Mouse (Mus musculus) CH12.LX (cell line): ENCODE results near the gene Pcca.

ENCODE experiments used
- BHLHE40 ChIP-seq: IDR thresholded peaks from 2 replicates; pipeline ENCODE4 v1.6.1; 2011; ENCODE audit warnings: mild to moderate bottlenecking, low read depth, low read length, improper control_type of control experiment
- CTCF ChIP-seq, 2 experiments: IDR thresholded peaks in 1 of 2; conservative IDR thresholded peaks in 1 of 2; 2 replicates each; pipeline ENCODE4 v1.5.1; 2011 to 2012; ENCODE audit warnings: low read depth in 2 of 2, low read length in 2 of 2, improper control_type of control experiment in 1 of 2, inconsistent platforms in 1 of 2, mild to moderate bottlenecking in 1 of 2, moderate library complexity in 1 of 2
- IRF4 ChIP-seq: IDR thresholded peaks from 2 replicates; pipeline ENCODE4 v1.6.1; 2014; ENCODE audit warnings: low read depth, mild to moderate bottlenecking, inconsistent platforms, low read length, improper control_type of control experiment
- POLR2A ChIP-seq: IDR thresholded peaks from 2 replicates; pipeline ENCODE4 v1.6.1; 2011; ENCODE audit warnings: low read depth, mild to moderate bottlenecking, improper control_type of control experiment, low read length
- RCOR1 ChIP-seq: conservative IDR thresholded peaks from 2 replicates; pipeline ENCODE4 v1.6.1; 2012; ENCODE audit warnings: low read depth, mild to moderate bottlenecking, inconsistent platforms, low read length, improper control_type of control experiment
- TBP ChIP-seq: conservative IDR thresholded peaks from 2 replicates; pipeline ENCODE4 v1.6.1; 2011; ENCODE audit warnings: low read depth, low read length, improper control_type of control experiment
- ZKSCAN1 ChIP-seq: IDR thresholded peaks from 2 replicates; pipeline ENCODE4 v1.6.1; 2012; ENCODE audit warnings: low read depth, inconsistent platforms, low read length, improper control_type of control experiment, borderline replicate concordance

GRCm38 (mm10) chr14:122754311-122754710, 220.2 kb downstream of the Pcca start:
- TF ChIP-seq CTCF (conservative IDR thresholded peaks at IDR 0.05 in 1 of 2, IDR thresholded peaks at IDR 0.05 in 1 of 2; ENCODE audit: low read depth in 2 of 2, low read length in 2 of 2) (no peak), BHLHE40 (no peak), IRF4 (no peak), ZKSCAN1 (no peak), TBP (no peak), POLR2A (no peak), RCOR1 (no peak)
